Mouse (Mus musculus): ENCODE data around the gene Uqcr10. TPM values are rescaled to one million over a fixed set of nuclear protein-coding genes. Genes with fewer than 3 reads are reported as not detected.

Uqcr10 gene
- polyA plus RNA-seq, 1 experiment, result 641 TPM

- H3K4me1 ChIP-seq (ENCODE audit: control insufficient read depth, insufficient read depth, insufficient read length, low read length), result peaks cover 9% of the 10 kb centered on the region; the same call in 1 of the 2 replicates
- H3K27ac ChIP-seq (ENCODE audit: insufficient read depth, low read depth, low read length), result no peak overlapping the region
- H3K4me3 ChIP-seq (ENCODE audit: low read depth, low read length), result no peak overlapping the region
- peaks cover 60% of the 10 kb centered on the region for H3K36me3 ChIP-seq (ENCODE audit: control insufficient read depth, insufficient read depth, low read length)
- no peaks in the 10 kb centered on the region for H3K27me3 ChIP-seq (ENCODE audit: control insufficient read depth, insufficient read depth, low read length)
- TF ChIP-seq POLR2A (IDR thresholded peaks at IDR 0.05; ENCODE audit: low read depth, low read length) (no peak), CTCF (IDR thresholded peaks at IDR 0.05; ENCODE audit: extremely low read depth, insufficient read length, insufficient replicate concordance, low read depth, low read length) (no peak)
- 87% methylated on average over 13 of the region's 13 CpGs for WGBS
Observed at GRCm38 (mm10) chr11:4678700-4679440, 25.3 kb downstream of the Uqcr10 start.

GRCm38 (mm10) chr11:4677250-4677872, 26.8 kb downstream of the Uqcr10 start:
- peaks cover 9% of the 10 kb centered on the region; the same call in 1 of the 2 replicates for H3K4me1 ChIP-seq (ENCODE audit: control insufficient read depth, insufficient read depth, insufficient read length, low read length)
- 49% methylated on average over 7 of the region's 7 CpGs for WGBS
- TF ChIP-seq POLR2A (IDR thresholded peaks at IDR 0.05; ENCODE audit: low read depth, low read length) (no peak), CTCF (IDR thresholded peaks at IDR 0.05; ENCODE audit: extremely low read depth, insufficient read length, insufficient replicate concordance, low read depth, low read length) (no peak)
- H3K4me3 ChIP-seq (ENCODE audit: low read depth, low read length), result no peak overlapping the region
- peaks cover 60% of the 10 kb centered on the region for H3K36me3 ChIP-seq (ENCODE audit: control insufficient read depth, insufficient read depth, low read length)
- no peaks in the 10 kb centered on the region for H3K27me3 ChIP-seq (ENCODE audit: control insufficient read depth, insufficient read depth, low read length)
- H3K27ac ChIP-seq (ENCODE audit: insufficient read depth, low read depth, low read length), result no peak overlapping the region

GRCm38 (mm10) chr11:4675693-4676092, 28.4 kb downstream of the Uqcr10 start:
- Histone ChIP-seq H3K4me1 (ENCODE audit: control insufficient read depth, insufficient read depth, insufficient read length, low read length) (peaks cover 9% of the 10 kb centered on the region; the same call in 1 of the 2 replicates), H3K36me3 (ENCODE audit: control insufficient read depth, insufficient read depth, low read length) (peaks cover 49% of the 10 kb centered on the region), H3K27ac (ENCODE audit: insufficient read depth, low read depth, low read length) (peak overlapping the region; percentile 24; the same call in 1 of the 2 replicates), H3K4me3 (ENCODE audit: low read depth, low read length) (no peak overlapping the region), H3K27me3 (ENCODE audit: control insufficient read depth, insufficient read depth, low read length) (no peaks in the 10 kb centered on the region)
- WGBS, result 44% methylated on average over 6 of the region's 6 CpGs
- no peak for TF ChIP-seq POLR2A (IDR thresholded peaks at IDR 0.05; ENCODE audit: low read depth, low read length)
- TF ChIP-seq CTCF (IDR thresholded peaks at IDR 0.05; ENCODE audit: extremely low read depth, insufficient read length, insufficient replicate concordance, low read depth, low read length), result no peak

- no peak for TF ChIP-seq POLR2A (IDR thresholded peaks at IDR 0.05; ENCODE audit: low read depth, low read length)
- no peak for TF ChIP-seq CTCF (IDR thresholded peaks at IDR 0.05; ENCODE audit: extremely low read depth, insufficient read length, insufficient replicate concordance, low read depth, low read length)
- Histone ChIP-seq H3K4me1 (ENCODE audit: control insufficient read depth, insufficient read depth, insufficient read length, low read length) (peaks cover 9% of the 10 kb centered on the region; the same call in 1 of the 2 replicates), H3K4me3 (ENCODE audit: low read depth, low read length) (no peak overlapping the region), H3K27ac (ENCODE audit: insufficient read depth, low read depth, low read length) (peak overlapping the region; percentile 24), H3K36me3 (ENCODE audit: control insufficient read depth, insufficient read depth, low read length) (peaks cover 50% of the 10 kb centered on the region), H3K27me3 (ENCODE audit: control insufficient read depth, insufficient read depth, low read length) (no peaks in the 10 kb centered on the region)
- 31% methylated on average over 6 of the region's 6 CpGs for WGBS
Observed at GRCm38 (mm10) chr11:4675126-4675562, 29.0 kb downstream of the Uqcr10 start.

- H3K4me1 ChIP-seq (ENCODE audit: control insufficient read depth, insufficient read depth, insufficient read length, low read length), result peaks cover 9% of the 10 kb centered on the region; the same call in 1 of the 2 replicates
- H3K36me3 ChIP-seq (ENCODE audit: control insufficient read depth, insufficient read depth, low read length), result peaks cover 45% of the 10 kb centered on the region
- no peaks in the 10 kb centered on the region for H3K27me3 ChIP-seq (ENCODE audit: control insufficient read depth, insufficient read depth, low read length)
- TF ChIP-seq POLR2A (IDR thresholded peaks at IDR 0.05; ENCODE audit: low read depth, low read length) (no peak), CTCF (IDR thresholded peaks at IDR 0.05; ENCODE audit: extremely low read depth, insufficient read length, insufficient replicate concordance, low read depth, low read length) (no peak)
- peak overlapping the region; percentile 23 for H3K27ac ChIP-seq (ENCODE audit: insufficient read depth, low read depth, low read length)
- H3K4me3 ChIP-seq (ENCODE audit: low read depth, low read length), result no peak overlapping the region
- WGBS, result 39% methylated on average over 1 of the region's 1 CpGs
Observed at GRCm38 (mm10) chr11:4674593-4674992, 29.5 kb downstream of the Uqcr10 start.

GRCm38 (mm10) chr11:4671736-4672135, 32.4 kb downstream of the Uqcr10 start:
- 68% methylated on average over 4 of the region's 4 CpGs for WGBS
- TF ChIP-seq CTCF (IDR thresholded peaks at IDR 0.05; ENCODE audit: extremely low read depth, insufficient read length, insufficient replicate concordance, low read depth, low read length) (no peak), POLR2A (IDR thresholded peaks at IDR 0.05; ENCODE audit: low read depth, low read length) (no peak)
- peaks cover 5% of the 10 kb centered on the region; the same call in 1 of the 2 replicates for H3K4me1 ChIP-seq (ENCODE audit: control insufficient read depth, insufficient read depth, insufficient read length, low read length)
- H3K27me3 ChIP-seq (ENCODE audit: control insufficient read depth, insufficient read depth, low read length), result no peaks in the 10 kb centered on the region
- no peak overlapping the region for H3K4me3 ChIP-seq (ENCODE audit: low read depth, low read length)
- H3K27ac ChIP-seq (ENCODE audit: insufficient read depth, low read depth, low read length), result no peak overlapping the region
- peaks cover 36% of the 10 kb centered on the region for H3K36me3 ChIP-seq (ENCODE audit: control insufficient read depth, insufficient read depth, low read length)

- WGBS, result 96% methylated on average over 11 of the region's 11 CpGs
- Histone ChIP-seq H3K27me3 (ENCODE audit: control insufficient read depth, insufficient read depth, low read length) (no peaks in the 10 kb centered on the region), H3K36me3 (ENCODE audit: control insufficient read depth, insufficient read depth, low read length) (peaks cover 37% of the 10 kb centered on the region), H3K4me3 (ENCODE audit: low read depth, low read length) (no peak overlapping the region), H3K27ac (ENCODE audit: insufficient read depth, low read depth, low read length) (no peak overlapping the region), H3K4me1 (ENCODE audit: control insufficient read depth, insufficient read depth, insufficient read length, low read length) (peaks cover 8% of the 10 kb centered on the region; the same call in 1 of the 2 replicates)
- TF ChIP-seq CTCF (IDR thresholded peaks at IDR 0.05; ENCODE audit: extremely low read depth, insufficient read length, insufficient replicate concordance, low read depth, low read length), result no peak
- TF ChIP-seq POLR2A (IDR thresholded peaks at IDR 0.05; ENCODE audit: low read depth, low read length), result no peak
Observed at GRCm38 (mm10) chr11:4662496-4662878, 41.7 kb downstream of the Uqcr10 start.
